Mouse (Mus musculus): Measurements from ENCODE around the gene Orm1. TPM values are rescaled to one million over a fixed set of nuclear protein-coding genes. Genes with fewer than 3 reads are reported as not detected.

Orm1 gene
- polyA plus RNA-seq (2014; fragmentation: Illumina TruSeq; extraction: RNeasy Lipid Tissue Mini Kit (QIAGEN cat#74804); ENCODE audit: low read depth, low replicate concordance) = 2.0 TPM

GRCm38 (mm10) chr4:63344295-63344694 is at the start of gene Orm1:
TSS of gene Orm1 (plus strand) at chr4:63344560.

GRCm38 (mm10) chr4:63355877-63356665 is 11.7 kb downstream of the Orm1 start, which contains the start of gene Orm3:
TSS of gene Orm3 (plus strand) at chr4:63356162.

GRCm38 (mm10) chr4:63362150-63362549 is 17.8 kb downstream of the Orm1 start, which contains the start of gene Orm2:
TSS of gene Orm2 (plus strand) at chr4:63362449.

Other genes starting within 250 kb of the Orm1 start
- gene Ambp, start 189.8 kb upstream of the Orm1 start, polyA plus RNA-seq (2014; fragmentation: Illumina TruSeq; extraction: RNeasy Lipid Tissue Mini Kit (QIAGEN cat#74804); ENCODE audit: low read depth, low replicate concordance) = not detected
- gene Kif12, start 172.4 kb upstream of the Orm1 start, polyA plus RNA-seq (2014; fragmentation: Illumina TruSeq; extraction: RNeasy Lipid Tissue Mini Kit (QIAGEN cat#74804); ENCODE audit: low read depth, low replicate concordance) = 0.28 TPM
- gene Col27a1, start 130.6 kb upstream of the Orm1 start, polyA plus RNA-seq (2014; fragmentation: Illumina TruSeq; extraction: RNeasy Lipid Tissue Mini Kit (QIAGEN cat#74804); ENCODE audit: low read depth, low replicate concordance) = 2.7 TPM
- not detected for gene Orm3, start 11.6 kb downstream of the Orm1 start, polyA plus RNA-seq (2014; fragmentation: Illumina TruSeq; extraction: RNeasy Lipid Tissue Mini Kit (QIAGEN cat#74804); ENCODE audit: low read depth, low replicate concordance)
- gene Orm2, start 17.9 kb downstream of the Orm1 start, polyA plus RNA-seq (2014; fragmentation: Illumina TruSeq; extraction: RNeasy Lipid Tissue Mini Kit (QIAGEN cat#74804); ENCODE audit: low read depth, low replicate concordance) = not detected
- gene Akna, start 58.8 kb downstream of the Orm1 start, polyA plus RNA-seq (2014; fragmentation: Illumina TruSeq; extraction: RNeasy Lipid Tissue Mini Kit (QIAGEN cat#74804); ENCODE audit: low read depth, low replicate concordance) = 0.50 TPM
- 1.6 TPM for gene Whrn, start 151.4 kb downstream of the Orm1 start, polyA plus RNA-seq (2014; fragmentation: Illumina TruSeq; extraction: RNeasy Lipid Tissue Mini Kit (QIAGEN cat#74804); ENCODE audit: low read depth, low replicate concordance)
- 280 TPM for gene Atp6v1g1, start 200.2 kb downstream of the Orm1 start, polyA plus RNA-seq (2014; fragmentation: Illumina TruSeq; extraction: RNeasy Lipid Tissue Mini Kit (QIAGEN cat#74804); ENCODE audit: low read depth, low replicate concordance)
- 15.5 TPM for gene Tmem268, start 214.2 kb downstream of the Orm1 start, polyA plus RNA-seq (2014; fragmentation: Illumina TruSeq; extraction: RNeasy Lipid Tissue Mini Kit (QIAGEN cat#74804); ENCODE audit: low read depth, low replicate concordance)

All from sigmoid colon, adult 10 weeks (tissue).